Mouse (Mus musculus) embryonic stem cell, embryonic (primary cell): ENCODE results near the gene Slx4ip.

Experiments
- CTCF ChIA-PET, 4 experiments: fragments of 300-600 bp in 2 of 4; fragments of 350-600 bp in 2 of 4; sonication (Branson Sonifier 250); formaldehyde crosslinking; loops; one replicate each; lab custom pipeline; 2022; ENCODE audit warnings: inconsistent platforms in 2 of 4; lab: Charles Lee
- POLR2A ChIA-PET, 4 experiments: fragments of 300-600 bp in 2 of 4; fragments of 350-600 bp in 2 of 4; sonication (Branson Sonifier 250); formaldehyde crosslinking; loops; one replicate each; lab custom pipeline; 2022; ENCODE audit warnings: antibody characterized with exemption in 4 of 4, inconsistent platforms in 1 of 4; lab: Charles Lee

The Slx4ip gene

DNA sequence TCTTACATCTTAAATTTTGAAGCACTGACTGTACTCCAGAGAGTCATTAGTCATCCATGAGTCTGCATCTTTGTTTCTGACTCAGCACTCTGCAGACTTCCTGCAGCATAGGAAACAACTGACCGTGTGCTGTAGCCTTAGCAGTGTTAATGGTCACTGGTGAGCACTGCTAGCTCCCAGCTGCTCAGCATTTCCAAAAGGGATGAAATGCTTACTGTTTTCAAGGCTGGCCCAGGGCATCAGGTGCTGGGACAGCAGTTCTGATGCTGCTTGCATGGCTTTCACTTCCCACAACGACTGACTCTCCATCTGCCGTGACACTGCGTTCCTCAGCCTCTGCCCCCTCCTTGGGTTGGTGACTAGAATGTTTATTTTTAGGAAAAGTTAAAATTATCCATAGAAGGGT lies 30.0 kb downstream of the Slx4ip start:
- ChIA-PET CTCF (no interaction called here), POLR2A (interaction anchor here in 1 of 4 experiments (2.3 kb wide), 1 partner anchor 30 kb away, joined by 22 read pairs; the partner anchor contains the start of genes AL731706.1, Mkks and Slx4ip)

DNA sequence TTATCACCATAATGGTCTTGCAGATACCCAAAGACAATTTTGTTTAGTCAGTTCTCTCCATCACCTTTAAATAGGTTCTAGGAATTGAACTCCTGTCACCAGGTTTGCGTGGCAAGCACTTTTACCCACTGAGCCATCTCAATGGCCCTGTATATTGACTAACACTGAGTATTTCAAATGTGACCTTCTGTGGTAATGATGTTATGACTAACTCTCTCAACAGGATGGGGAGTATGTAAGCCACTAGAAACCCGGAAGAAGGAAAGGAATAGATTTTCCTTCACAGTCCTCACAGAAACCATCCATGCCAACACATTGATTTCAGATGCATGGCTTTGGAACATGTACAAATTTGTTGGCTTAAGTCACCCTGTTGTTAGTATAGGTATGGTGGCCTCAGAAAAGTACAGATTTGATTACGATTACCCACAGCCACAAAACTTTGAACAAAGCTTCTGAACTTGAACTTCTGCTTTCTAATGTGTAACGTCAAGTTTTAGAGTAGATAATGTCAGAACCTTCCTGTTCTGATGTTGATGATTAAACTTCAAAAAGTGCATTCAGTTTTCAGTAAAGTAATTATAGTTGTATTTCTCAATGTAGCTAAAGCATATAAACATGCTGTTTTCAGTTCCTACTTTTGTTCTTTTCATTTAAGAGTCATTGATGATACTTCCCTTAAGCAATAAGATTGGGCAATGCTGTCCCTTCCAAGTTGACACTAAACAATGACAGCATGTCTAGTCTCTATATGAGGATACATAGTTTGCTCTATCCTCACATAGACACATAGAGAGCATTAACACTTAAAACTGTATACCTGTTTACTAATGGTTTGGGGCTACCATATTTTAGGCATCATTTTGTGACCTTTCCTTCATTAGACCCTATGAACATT lies 45.6 kb downstream of the Slx4ip start:
- CTCF ChIA-PET = no interaction called here
- POLR2A ChIA-PET = interaction anchor here in 1 of 4 experiments (1.4 kb wide), 1 partner anchor 46 kb away, joined by 4 read pairs; the partner anchor contains the start of genes AL731706.1, Mkks and Slx4ip

DNA sequence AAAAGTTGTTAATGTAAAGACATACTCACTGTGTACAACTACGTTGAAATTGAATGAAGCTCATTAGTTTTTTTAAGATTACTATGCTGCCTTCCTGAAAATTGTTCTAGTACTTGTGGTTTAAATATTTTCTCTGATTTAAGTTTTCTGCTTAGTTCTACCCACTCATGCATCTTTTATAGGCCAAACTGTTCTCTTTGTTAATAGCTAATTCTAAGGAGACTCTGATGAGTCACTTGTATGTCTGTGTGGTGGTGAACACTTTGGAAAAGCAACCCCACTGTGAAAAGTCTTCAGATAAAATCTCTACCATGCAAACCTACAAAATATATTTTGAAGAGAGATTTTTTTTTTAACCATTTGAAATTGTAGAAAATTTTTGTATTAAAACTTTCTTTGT lies 47.2 kb downstream of the Slx4ip start:
- POLR2A ChIA-PET = interaction anchor here in 1 of 4 experiments (1.6 kb wide), 1 partner anchor 26 kb away, joined by 4 read pairs; no protein-coding TSS in a partner anchor
- CTCF ChIA-PET = no interaction called here

DNA sequence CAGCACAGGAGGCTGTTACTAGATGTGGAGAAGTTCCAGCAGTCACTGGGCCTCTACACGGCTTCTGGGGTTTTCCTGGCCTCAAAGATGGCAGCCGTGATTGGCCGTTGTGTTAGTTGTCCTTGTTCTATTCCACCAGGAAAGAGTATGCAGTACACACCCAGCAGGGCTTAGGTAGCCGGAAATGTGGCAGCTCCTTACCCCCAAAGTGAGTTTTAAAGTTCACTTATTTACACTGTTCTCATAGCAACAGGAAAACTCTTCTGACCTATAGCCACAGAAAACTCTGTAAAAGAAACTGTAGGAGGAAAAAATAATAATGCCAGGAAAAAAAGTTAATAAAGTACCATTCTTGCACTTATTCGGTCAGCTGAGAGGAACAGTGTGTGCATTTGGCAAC lies 55.3 kb downstream of the Slx4ip start:
- POLR2A ChIA-PET = no interaction called here
- CTCF ChIA-PET = no interaction called here

DNA sequence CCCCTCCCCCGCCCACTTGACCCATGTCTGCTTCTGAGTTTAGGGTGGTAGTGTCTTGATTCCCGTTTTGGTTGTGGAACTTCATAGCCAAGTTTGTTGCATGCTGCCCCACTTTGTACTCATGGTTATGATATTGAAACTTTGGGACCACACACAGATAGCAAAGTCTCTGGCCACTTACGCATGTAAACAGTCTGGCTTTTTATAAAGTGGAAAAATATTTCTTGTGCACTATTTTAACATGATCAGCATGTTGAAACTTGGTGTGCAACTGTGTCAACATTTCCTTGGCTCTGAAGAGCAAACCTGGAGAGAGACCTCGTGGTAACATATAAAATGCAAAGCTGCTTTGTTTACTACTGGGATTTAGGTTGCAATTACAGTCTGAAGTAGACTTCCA lies 56.5 kb downstream of the Slx4ip start:
- CTCF ChIA-PET = no interaction called here
- POLR2A ChIA-PET = interaction anchor here in 1 of 4 experiments (1.2 kb wide), 1 partner anchor 56 kb away, joined by 3 read pairs; the partner anchor contains the start of genes AL731706.1, Mkks and Slx4ip

DNA sequence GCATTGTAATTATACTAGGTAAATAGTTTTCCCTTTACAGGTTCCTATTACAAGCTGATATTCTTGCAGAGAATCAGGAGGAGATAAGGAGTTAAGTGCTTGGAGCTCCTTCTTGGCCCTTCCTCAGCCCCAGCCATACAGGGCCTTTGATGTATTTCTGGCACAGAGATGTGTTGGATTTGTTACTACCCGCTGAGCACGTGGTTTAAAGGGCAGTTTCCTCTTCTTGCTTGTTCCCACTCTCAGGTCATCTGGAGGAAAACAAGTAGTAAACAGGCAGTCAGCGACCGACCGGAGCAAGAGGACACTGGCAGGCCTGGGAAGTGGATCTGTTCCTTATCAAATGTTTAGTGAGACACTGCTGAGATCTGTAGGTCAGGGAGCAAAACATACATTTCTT lies 56.9 kb downstream of the Slx4ip start:
- ChIA-PET POLR2A (interaction anchor here in 1 of 4 experiments (1.2 kb wide), 1 partner anchor 57 kb away, joined by 3 read pairs; the partner anchor contains the start of genes AL731706.1, Mkks and Slx4ip), CTCF (no interaction called here)

DNA sequence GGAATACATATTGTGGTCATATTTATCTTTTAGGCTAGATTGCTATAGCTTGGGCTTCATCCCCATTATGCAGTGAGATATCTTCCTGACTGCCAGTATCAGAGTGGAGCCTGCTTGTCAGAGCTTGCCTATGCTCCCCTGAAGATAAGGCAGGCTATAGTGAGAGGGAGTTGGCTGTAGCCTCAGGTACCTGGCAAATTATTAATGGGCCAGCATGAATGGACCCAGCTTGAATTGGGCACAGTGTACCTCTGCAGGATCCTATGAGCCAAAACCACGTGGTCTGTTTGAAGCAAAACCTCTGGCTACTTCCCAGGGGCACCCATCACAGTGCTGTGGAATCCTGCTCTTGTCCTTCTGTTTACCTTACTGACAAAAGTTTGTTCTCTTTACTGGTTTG lies 61.2 kb downstream of the Slx4ip start:
- ChIA-PET POLR2A (interaction anchor here in 1 of 4 experiments (0.7 kb wide), 1 partner anchor 199 kb away, joined by 3 read pairs; no protein-coding TSS in a partner anchor), CTCF (no interaction called here)

DNA sequence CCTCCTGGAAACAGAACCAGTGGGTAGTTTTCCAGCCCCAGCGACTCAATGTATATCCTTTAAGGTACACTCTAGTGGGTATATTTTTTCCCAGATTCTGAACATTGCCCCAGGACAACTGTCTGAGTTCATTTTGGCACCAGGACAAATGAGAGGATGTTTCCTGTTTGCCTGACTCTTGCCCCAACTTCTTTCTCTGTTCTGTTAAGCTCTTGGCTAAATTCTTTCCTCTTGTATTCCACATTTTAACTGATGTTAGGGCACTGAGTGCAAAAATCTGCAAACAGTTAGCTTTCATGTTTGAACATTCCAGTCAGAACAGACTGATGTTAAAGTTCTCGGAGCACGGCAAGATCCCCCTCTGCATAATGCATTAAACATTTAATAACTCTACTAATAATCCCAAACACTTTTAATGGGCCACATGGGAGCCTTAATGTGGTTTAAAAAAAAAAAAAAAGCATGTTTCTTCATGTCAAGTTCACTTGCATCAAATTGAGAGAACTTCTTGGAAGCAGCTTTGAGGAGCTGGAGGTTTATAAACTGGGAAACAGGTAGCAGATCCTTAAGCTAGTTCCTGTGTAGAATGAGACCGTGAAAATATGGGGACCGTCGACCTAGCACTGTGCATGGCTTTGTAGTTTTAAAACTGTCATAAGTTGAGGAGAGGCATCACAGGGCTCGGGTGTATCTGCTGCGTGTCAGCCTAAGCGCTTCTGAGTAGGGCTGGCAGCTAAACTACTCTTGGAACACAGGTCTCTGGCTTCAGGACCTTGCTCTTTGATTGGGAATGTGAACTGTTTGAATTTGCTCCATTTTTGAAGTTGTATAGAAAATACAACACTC lies 64.9 kb downstream of the Slx4ip start:
- POLR2A ChIA-PET = no interaction called here
- CTCF ChIA-PET = interaction anchor here in 1 of 4 experiments (0.7 kb wide), 1 partner anchor 118 kb away, joined by 3 read pairs; no protein-coding TSS in a partner anchor

DNA sequence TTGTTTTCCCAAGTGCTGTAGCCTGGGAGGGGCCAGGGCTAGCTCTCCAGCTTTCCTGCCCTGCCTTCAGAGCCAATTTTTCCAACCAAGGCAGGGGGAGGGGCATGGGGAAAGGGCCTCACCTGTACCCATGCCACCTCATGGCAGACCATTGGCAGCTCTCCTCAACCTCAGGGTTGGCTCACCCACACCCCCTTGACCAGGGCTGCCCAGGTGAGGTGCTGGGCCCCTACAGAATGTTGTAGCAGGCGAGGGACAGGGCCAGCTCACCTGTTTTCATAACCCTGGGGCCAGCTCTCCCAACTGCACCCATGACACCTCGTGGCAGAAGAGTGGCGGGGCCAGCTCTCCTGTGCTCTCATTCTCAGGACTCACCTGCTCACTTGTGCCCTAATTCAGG lies 67.7 kb downstream of the Slx4ip start:
- POLR2A ChIA-PET = interaction anchor here in 2 of 4 experiments (1.5 to 2.6 kb wide), 2 partner anchors 67 to 68 kb away, joined by 5 to 8 read pairs; partner anchors contain the start of genes AL731706.1 (in 2 of the 2), Mkks (in 2 of the 2) and Slx4ip (in 2 of the 2)
- CTCF ChIA-PET = interaction anchor here in 1 of 4 experiments (0.6 kb wide), 1 partner anchor 43 kb away, joined by 6 read pairs; no protein-coding TSS in a partner anchor

DNA sequence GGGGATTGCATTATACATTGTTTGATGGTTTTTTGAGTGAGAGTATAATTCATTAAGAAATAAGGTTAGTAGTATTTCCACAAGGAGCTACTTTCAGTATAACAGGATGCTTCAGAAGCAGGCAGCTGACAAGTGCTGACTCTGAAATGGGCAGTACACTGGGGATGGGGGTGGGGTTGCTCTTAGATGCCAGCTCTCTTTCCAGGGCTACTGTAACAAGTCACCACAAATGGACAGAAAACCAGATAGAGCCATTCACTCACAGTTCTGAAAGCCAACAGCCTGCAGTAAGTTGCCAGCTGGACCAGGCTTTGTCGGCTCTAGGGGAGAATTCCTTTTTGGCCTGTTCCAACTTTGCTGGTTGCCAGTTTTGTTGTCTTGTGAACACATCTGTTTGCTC lies 84.8 kb downstream of the Slx4ip start:
- ChIA-PET POLR2A (no interaction called here), CTCF (no interaction called here)

DNA sequence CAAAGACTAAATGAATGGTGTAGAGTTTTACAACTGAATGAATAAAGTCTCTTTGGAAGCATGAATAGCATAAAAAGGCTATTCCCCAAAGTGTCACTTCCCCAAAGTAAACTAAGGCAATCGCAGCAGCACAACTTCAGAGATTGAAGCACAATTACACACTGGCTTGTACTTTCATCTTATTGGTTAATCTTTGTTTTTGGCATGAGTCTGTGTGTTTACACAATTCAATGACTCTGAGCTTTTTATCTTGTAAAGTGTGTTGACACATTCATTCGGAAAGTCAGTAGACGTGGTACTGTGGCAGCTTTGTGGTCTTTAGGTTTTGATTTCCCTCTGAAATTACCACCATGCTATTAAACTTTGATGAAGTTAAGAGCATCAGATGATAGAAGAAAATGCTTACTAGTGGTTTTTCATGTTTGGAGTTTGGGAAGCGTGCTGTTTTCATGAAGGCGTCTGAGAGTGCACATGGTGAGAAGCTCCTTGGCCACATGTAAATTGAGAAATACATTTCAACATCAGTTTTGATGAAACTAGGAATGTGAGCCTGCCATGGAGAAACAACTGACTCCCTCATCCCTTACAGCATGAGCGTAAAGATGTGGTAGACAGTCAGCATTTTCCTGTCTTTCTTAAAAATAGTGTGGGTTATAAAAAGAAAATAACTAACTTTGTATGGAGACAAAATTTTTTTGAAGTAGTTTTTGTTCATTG lies 88.2 kb downstream of the Slx4ip start:
- ChIA-PET POLR2A (interaction anchor here in 1 of 4 experiments (0.6 kb wide), 1 partner anchor 41 kb away, joined by 3 read pairs; no protein-coding TSS in a partner anchor), CTCF (no interaction called here)

DNA sequence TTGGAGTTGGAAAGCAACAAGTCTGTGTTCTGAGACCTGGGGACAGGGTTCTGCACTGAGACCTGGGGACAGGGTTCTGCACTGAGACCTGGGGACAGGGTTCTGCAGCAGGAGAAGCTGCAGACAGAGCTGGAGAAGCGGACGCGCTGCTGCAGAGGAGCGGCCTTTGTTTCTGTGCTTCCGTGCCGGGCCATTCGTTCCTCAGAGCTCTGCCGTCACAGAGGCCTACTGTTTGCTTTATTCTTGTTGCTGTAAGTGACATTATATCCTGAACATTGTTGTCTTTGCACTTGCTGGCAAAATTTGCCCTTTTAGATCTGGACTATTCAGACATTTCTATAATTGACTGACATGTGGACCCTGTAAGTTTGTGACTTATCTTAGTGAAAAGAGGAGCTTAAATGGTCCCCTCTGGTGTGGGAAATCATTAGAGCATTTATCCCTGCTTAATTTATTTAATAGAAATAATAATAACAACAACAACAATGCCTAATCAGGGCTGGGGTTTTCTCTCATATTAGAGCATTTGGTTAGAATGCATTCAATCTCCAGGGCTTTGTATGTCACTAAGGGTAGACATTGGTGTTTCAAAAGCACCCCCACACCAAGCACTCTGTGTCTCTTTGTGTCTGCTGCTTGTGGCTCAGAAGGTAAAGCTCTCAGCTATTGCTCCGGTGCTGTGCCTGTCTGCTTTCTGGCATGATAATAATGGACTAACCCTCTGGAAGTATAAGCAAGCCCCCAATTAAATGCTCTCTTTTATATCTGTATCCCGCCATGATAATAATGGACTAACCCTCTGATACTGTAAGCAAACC lies 90.3 kb downstream of the Slx4ip start:
- ChIA-PET POLR2A (interaction anchor here in 2 of 4 experiments (0.8 to 0.9 kb wide), 2 partner anchors 14 to 90 kb away, joined by 3 read pairs; partner anchors contain the start of genes AL731706.1 (in 1 of the 2), Mkks (in 1 of the 2) and Slx4ip (in 1 of the 2)), CTCF (no interaction called here)

DNA sequence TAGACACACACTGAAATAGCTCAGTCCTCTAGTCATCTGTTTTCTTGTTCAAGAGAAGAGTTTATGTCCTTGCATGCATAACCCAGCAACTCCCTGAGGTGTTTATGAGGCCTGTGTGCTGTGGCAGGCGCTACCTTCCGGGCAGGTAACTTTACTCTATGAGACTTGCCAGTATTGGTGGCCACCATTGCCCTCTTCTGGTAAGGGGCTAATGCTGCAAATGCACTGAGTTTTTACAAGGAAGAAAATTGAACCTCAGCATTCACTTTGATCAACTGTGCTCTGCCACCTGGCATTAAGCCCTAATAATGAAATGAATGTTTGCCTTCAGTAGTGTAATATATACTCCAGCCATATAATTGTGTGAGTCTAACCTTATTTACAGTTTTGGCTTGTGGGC lies 92.9 kb downstream of the Slx4ip start:
- POLR2A ChIA-PET = no interaction called here

DNA sequence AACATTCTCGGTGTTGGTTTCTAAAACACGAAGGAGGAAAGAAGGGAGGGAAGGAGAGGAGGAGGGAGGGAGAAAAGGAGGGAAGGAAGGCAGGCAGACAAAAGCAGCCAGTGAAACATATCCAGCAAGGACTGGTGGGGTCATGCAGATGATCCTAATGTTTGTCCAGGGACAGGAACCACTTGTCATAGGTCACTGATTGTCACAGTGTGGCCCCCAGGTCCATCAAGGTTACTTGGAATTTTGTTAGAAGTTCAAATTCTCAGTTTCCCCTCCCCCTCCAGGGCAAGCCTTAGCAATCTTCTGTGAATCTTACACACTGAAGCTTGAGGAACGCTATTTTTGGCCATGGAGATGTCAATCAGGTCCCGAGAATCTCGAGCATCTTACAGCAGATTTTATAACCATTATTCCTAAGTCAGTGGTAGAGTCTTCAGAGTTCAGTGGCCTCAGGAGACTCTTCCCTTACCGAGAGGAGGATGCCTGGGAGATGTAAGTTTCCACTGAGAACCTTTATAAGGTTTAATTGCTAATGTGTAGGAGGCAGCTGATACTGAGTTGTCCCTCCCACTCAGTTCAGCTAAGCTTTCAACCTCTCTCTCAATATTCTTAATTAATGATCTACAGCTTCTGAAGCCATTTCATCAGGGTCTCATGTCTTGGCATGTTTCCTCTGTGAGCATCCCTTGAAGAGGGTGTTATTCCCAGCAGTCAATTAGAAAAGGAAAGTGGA lies 95.1 kb downstream of the Slx4ip start:
- ChIA-PET CTCF (no interaction called here), POLR2A (no interaction called here)

More for the DNA sequence above, 92.9 kb downstream of the Slx4ip start:
- CTCF ChIA-PET = no interaction called here

DNA sequence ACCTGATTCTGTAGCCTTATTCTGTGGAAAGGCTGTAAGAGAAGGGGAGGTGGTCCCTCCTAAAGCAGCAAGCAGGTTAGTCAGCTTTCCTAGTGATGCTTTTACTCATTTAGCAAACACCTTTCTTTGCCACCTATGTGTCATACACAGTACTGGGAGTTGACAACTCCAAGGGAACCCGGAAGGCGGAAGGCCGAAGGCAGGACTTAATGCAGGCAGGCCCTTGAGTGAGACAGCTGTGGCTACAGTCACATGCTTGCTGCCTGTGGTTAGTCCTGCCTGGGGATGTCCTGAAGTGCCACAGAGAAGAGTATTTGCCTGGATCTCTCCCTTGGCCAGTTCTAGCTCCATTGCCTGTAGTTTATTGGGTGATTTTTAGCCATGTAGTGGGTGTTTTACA lies 102.1 kb downstream of the Slx4ip start:
- POLR2A ChIA-PET = interaction anchor here in 1 of 4 experiments (1.0 kb wide), 1 partner anchor 102 kb away, joined by 4 read pairs; the partner anchor contains the start of genes AL731706.1, Mkks and Slx4ip
- CTCF ChIA-PET = interaction anchor here in 1 of 4 experiments (0.5 kb wide), 1 partner anchor 21 kb away, joined by 3 read pairs; no protein-coding TSS in a partner anchor

DNA sequence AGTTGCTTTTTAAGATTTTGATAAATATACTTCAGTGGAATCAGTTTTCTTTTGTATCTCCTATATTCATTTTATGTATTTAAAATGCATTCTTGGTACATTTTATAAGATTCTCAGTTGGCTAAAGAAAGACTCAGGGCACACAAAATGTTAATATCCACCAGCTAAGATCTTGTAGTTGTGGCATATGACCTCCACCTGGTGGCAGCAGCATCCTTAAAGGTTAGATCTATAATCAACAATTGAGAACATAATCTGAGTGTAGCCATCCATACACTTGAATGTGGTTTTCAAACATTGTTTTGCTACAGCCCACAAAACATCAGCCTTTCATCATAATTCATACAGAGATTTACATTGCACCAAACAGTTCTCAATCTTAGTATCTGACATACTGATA lies 106.1 kb downstream of the Slx4ip start:
- CTCF ChIA-PET = interaction anchor here in 2 of 4 experiments (0.6 kb wide), 2 partner anchors 945 to 1941 kb away, joined by 3 read pairs; no protein-coding TSS in a partner anchor
- POLR2A ChIA-PET = no interaction called here

DNA sequence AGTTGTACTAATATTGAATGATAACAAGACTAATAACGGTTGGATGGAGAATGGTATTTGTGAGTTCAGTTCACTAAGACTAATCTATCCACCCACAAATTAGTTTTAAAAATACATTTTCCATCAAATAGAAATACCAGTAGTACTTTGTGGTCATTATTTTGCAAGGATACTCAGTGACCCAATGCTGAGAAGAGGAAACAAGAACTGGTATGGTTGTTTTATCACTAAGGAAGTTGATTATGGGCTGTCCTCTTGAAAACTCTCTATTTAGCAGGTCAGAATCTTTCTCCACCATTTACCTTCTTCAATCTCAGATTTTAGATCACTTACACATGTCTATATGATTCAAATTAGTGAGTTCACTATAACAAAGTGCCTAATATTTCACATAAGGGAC lies 111.0 kb downstream of the Slx4ip start:
- CTCF ChIA-PET = no interaction called here

More for the DNA sequence above, 111.0 kb downstream of the Slx4ip start:
- POLR2A ChIA-PET = no interaction called here
